Mouse (Mus musculus) G1E-ER4 (cell line): ENCODE measurements around the gene Mx1. TPM values are rescaled to one million over a fixed set of nuclear protein-coding genes. Genes with fewer than 3 reads are reported as not detected.

ENCODE experiments used
- GATA1 ChIP-seq: IDR thresholded peaks from one replicate; pipeline ENCODE4 v1.8.0; 2012; ENCODE audit warnings: low read length, inconsistent platforms
- polyA plus RNA-seq: library from polyadenylated mRNA; stranded (reverse); fragments of >175 nt; gene quantifications from 2 replicates; pipeline ENCODE4 v1.2.3, GENCODE M21; 2012

Gene Mx1
- polyA plus RNA-seq, 1 experiment = not detected

- no peak for TF ChIP-seq GATA1
Measured at GRCm38 (mm10) chr16:97417896-97418542, 44.7 kb downstream of the Mx1 start.

DNA sequence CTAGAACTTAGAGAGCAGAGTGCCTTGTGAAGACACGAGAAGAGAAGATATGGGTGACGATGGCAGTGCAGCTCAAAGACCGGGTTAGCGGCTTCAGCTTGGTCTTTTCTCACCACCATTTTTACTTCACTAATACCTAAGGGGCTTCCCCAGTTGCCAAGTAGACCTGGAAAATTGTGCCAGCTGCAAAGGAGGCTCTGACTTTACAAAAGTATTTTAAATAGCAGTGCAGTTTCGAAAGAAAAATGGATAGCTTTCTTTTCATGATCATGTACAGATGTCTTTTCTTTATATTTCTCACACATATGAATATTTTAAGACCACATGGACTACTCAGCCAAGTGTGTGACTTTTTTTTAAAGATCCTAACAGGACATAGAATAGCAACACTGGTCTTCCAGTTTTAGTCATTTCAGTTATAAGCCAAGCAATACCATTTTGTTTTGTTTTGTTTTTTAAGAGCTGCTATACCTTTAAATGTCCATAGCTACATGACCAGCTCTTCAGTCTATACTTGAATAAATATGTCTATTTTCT, 57.2 kb downstream of the Mx1 start:
- TF ChIP-seq GATA1 = no peak

- no peak for TF ChIP-seq GATA1
Measured at GRCm38 (mm10) chr16:97402213-97402785, 60.4 kb downstream of the Mx1 start.

GRCm38 (mm10) chr16:97401741-97402140, 61.0 kb downstream of the Mx1 start:
- no peak for TF ChIP-seq GATA1

DNA sequence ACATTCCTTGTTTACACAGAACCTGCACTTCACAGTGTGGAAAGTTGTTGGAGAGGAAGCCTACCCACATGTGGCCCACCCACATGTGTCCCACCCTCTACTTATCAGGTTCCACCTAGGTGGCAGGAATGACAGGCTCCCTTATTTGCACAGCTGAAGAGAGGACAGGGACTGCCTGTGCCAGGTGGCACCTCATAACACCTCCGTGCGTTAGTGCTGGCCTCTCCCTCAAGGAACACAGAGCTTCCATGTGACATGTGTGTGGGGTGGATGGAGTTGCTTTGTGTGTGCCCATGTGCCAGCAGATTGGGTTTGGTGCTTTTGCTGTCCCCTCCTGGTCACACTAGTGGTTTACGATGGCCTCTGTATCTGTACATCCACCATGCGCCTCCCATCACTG, 62.7 kb downstream of the Mx1 start:
- TF ChIP-seq GATA1 = no peak

GRCm38 (mm10) chr16:97397945-97398531, 64.7 kb downstream of the Mx1 start:
- TF ChIP-seq GATA1 = no peak

Other genes starting within 250 kb of the Mx1 start
- not detected in 2 replicates for gene Bace2, start 106.2 kb downstream of the Mx1 start, polyA plus RNA-seq
- not detected in 2 replicates for gene Fam3b, start 51.9 kb upstream of the Mx1 start, polyA plus RNA-seq
- gene Tmprss2, start 148.3 kb upstream of the Mx1 start, polyA plus RNA-seq = not detected in 2 replicates